Mouse (Mus musculus) small intestine, adult 2 months (tissue): ENCODE measurements around the gene Bhlha15. TPM values are rescaled to one million over a fixed set of nuclear protein-coding genes. Genes with fewer than 3 reads are reported as not detected.

Experiments used
- H3K27ac ChIP-seq: fragments of 200-500 bp; 2 replicates; pipeline ENCODE4 v1.5.1; 2012; ENCODE audit warnings: low read depth, low read length, control low read depth, inconsistent platforms; ENCODE audit not compliant: insufficient read depth
- H3K27me3 ChIP-seq: fragments of 200-500 bp; 2 replicates; pipeline ENCODE4 v1.6.1; 2012; ENCODE audit warnings: mild to moderate bottlenecking, moderate library complexity, low read length, inconsistent platforms; ENCODE audit not compliant: control insufficient read depth, insufficient read depth
- H3K36me3 ChIP-seq: fragments of 200-500 bp; 2 replicates; pipeline ENCODE4 v1.6.1; 2012; ENCODE audit warnings: mild to moderate bottlenecking, low read length, control low read depth, inconsistent platforms; ENCODE audit not compliant: control insufficient read depth, insufficient read depth
- H3K4me1 ChIP-seq: fragments of 200-500 bp; 2 replicates; pipeline ENCODE4 v1.6.1; 2012; ENCODE audit warnings: low read length, inconsistent platforms, mixed read lengths; ENCODE audit not compliant: control insufficient read depth, insufficient read depth, insufficient read length
- H3K4me3 ChIP-seq: fragments of 200-500 bp; 2 replicates; pipeline ENCODE4 v1.5.1; 2012; ENCODE audit warnings: low read depth, mild to moderate bottlenecking, control low read depth, inconsistent platforms, low read length, moderate library complexity
- CTCF ChIP-seq: fragments of 200-500 bp; IDR thresholded peaks from 2 replicates; pipeline ENCODE4 v1.5.1; 2012; ENCODE audit warnings: low read depth, mild to moderate bottlenecking, control low read depth, inconsistent platforms, low read length, moderate library complexity, mixed read lengths; ENCODE audit not compliant: insufficient replicate concordance, insufficient read length; ENCODE audit errors: extremely low read depth
- POLR2A ChIP-seq: fragments of 200-500 bp; IDR thresholded peaks from 2 replicates; pipeline ENCODE4 v1.6.1; 2012; ENCODE audit warnings: low read depth, mild to moderate bottlenecking, control low read depth, inconsistent platforms, low read length, moderate library complexity
- WGBS: fragments of 180-500 bp; shearing (Covaris S2); methylation state at CpG from one replicate; pipeline ENCODE4 v1.1.7; 2018; 5-methylcytosine and 5-hydroxymethylcytosine counted together
- polyA plus RNA-seq: library from polyadenylated mRNA; depleted of rRNA; stranded (reverse); fragments of >200 nt; gene quantifications from 2 replicates; pipeline ENCODE4 v1.2.3, GENCODE M21; 2012

The Bhlha15 gene
- polyA plus RNA-seq, 1 experiment, result 10.9 TPM

- H3K27me3 ChIP-seq, result no peaks in the 10 kb centered on the region
- WGBS, result 92% methylated on average over 12 of the region's 12 CpGs
- no peaks in the 10 kb centered on the region for H3K4me1 ChIP-seq
- TF ChIP-seq POLR2A (no peak), CTCF (no peak)
- peaks cover 26% of the 10 kb centered on the region for H3K36me3 ChIP-seq
- no peak overlapping the region for H3K27ac ChIP-seq
- no peak overlapping the region for H3K4me3 ChIP-seq
These were observed 14.2 kb downstream of the Bhlha15 start for GRCm38 (mm10) chr5:144204303-144204702.

- Histone ChIP-seq H3K36me3 (peaks cover 30% of the 10 kb centered on the region), H3K27me3 (no peaks in the 10 kb centered on the region), H3K27ac (no peak overlapping the region), H3K4me3 (no peak overlapping the region), H3K4me1 (no peaks in the 10 kb centered on the region)
- no peak for TF ChIP-seq CTCF
- TF ChIP-seq POLR2A, result no peak
- 89% methylated on average over 10 of the region's 10 CpGs for WGBS
These were observed 14.8 kb downstream of the Bhlha15 start for GRCm38 (mm10) chr5:144204911-144205310.

- TF ChIP-seq POLR2A, result no peak
- TF ChIP-seq CTCF, result no peak
- 95% methylated on average over 15 of the region's 15 CpGs for WGBS
- Histone ChIP-seq H3K27me3 (no peaks in the 10 kb centered on the region), H3K36me3 (peaks cover 37% of the 10 kb centered on the region), H3K4me3 (no peak overlapping the region), H3K4me1 (no peaks in the 10 kb centered on the region), H3K27ac (no peak overlapping the region)
These were observed 16.0 kb downstream of the Bhlha15 start for GRCm38 (mm10) chr5:144206069-144206468.

GRCm38 (mm10) chr5:144207478-144207877 is 17.4 kb downstream of the Bhlha15 start:
- TF ChIP-seq CTCF (peak; percentile 94; the same call in 1 of the 2 replicates), POLR2A (no peak)
- Histone ChIP-seq H3K4me3 (no peak overlapping the region), H3K36me3 (peaks cover 44% of the 10 kb centered on the region), H3K4me1 (no peaks in the 10 kb centered on the region), H3K27ac (no peak overlapping the region), H3K27me3 (no peaks in the 10 kb centered on the region)
- 44% methylated on average over 11 of the region's 11 CpGs for WGBS

GRCm38 (mm10) chr5:144214453-144214852 is 24.4 kb downstream of the Bhlha15 start:
- 40% methylated on average over 7 of the region's 7 CpGs for WGBS

GRCm38 (mm10) chr5:144215992-144216391 is 25.9 kb downstream of the Bhlha15 start:
- Histone ChIP-seq H3K27ac (no peak overlapping the region), H3K27me3 (no peaks in the 10 kb centered on the region), H3K4me1 (no peaks in the 10 kb centered on the region), H3K4me3 (no peak overlapping the region), H3K36me3 (peaks cover 15% of the 10 kb centered on the region)
- WGBS, result 89% methylated on average over 2 of the region's 2 CpGs
- TF ChIP-seq CTCF, result no peak

More at GRCm38 (mm10) chr5:144214453-144214852, 24.4 kb downstream of the Bhlha15 start:
- Histone ChIP-seq H3K4me3 (no peak overlapping the region), H3K27ac (no peak overlapping the region), H3K4me1 (no peaks in the 10 kb centered on the region), H3K36me3 (peaks cover 28% of the 10 kb centered on the region), H3K27me3 (no peaks in the 10 kb centered on the region)
- TF ChIP-seq POLR2A, result no peak
- peak; percentile 77 for TF ChIP-seq CTCF

- Histone ChIP-seq H3K27me3 (no peaks in the 10 kb centered on the region), H3K4me1 (no peaks in the 10 kb centered on the region), H3K4me3 (no peak overlapping the region), H3K27ac (no peak overlapping the region), H3K36me3 (peaks cover 8% of the 10 kb centered on the region)
- WGBS, result 84% methylated on average over 7 of the region's 7 CpGs
- TF ChIP-seq CTCF, result no peak
These were observed 28.0 kb downstream of the Bhlha15 start for GRCm38 (mm10) chr5:144218061-144218460.

GRCm38 (mm10) chr5:144219306-144219705 is 29.2 kb downstream of the Bhlha15 start:
- H3K4me1 ChIP-seq, result no peaks in the 10 kb centered on the region
- H3K4me3 ChIP-seq, result no peak overlapping the region
- no peak for TF ChIP-seq CTCF
- no peak for TF ChIP-seq POLR2A
- H3K27ac ChIP-seq, result no peak overlapping the region
- no peaks in the 10 kb centered on the region for H3K27me3 ChIP-seq
- 86% methylated on average over 12 of the region's 12 CpGs for WGBS
- peaks cover 8% of the 10 kb centered on the region for H3K36me3 ChIP-seq
